Mouse (Mus musculus): Measurements from ENCODE around the gene Gm13287. TPM values are rescaled to one million over a fixed set of nuclear protein-coding genes. Genes with fewer than 3 reads are reported as not detected.
"Not testable (repeated sequence)": the region's sequence is repeated elsewhere in the genome, so short reads cannot be mapped to it uniquely, and the experiment has no call there.

The Gm13287 gene
- polyA plus RNA-seq, 1 experiment from 2014 or later = not detected

GRCm38 (mm10) chr4:88815928-88816327 lies 12.9 kb downstream of the Gm13287 start, which contains the start of gene Ifna7:
Gene Ifna7 (plus strand): TSS chr4:88816228.
- WGBS = 64% methylated on average over 3 of the region's 3 CpGs
- H3K4me2 ChIP-seq = no peak within 1 kb of the TSS
- ATAC-seq (ENCODE audit: low FRiP score) = no peak

DNA sequence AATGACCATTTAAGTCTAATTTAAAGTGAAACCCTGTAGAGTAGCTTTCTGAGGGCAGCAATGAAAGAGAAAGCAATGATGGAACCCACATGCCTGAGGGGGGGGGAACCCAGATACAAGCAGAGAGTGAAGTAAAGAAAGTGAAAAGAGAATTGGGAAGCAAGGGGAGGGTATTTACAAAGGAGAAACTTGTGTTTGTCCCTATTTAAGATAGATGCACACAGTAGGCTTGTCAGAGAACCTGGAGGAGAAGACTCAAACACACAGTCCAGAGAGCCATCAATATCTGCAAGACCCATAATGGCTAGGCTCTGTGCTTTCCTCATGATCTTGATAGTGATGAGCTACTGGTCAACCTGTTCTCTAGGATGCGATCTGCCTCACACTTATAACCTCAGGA lies 16.6 kb downstream of the Gm13287 start, which contains the start of gene Ifna11:
Ifna11 (plus strand) TSS at position 301 of the 400 bp plus-strand sequence.
- H3K4me1 ChIP-seq = no peaks in the 10 kb centered on the region
- ATAC-seq (ENCODE audit: low FRiP score) = no peak
- no peak within 1 kb of the TSS for H3K9ac ChIP-seq
- H3K4me3 ChIP-seq (replicated peaks) = no peak within 1 kb of the TSS
- no peaks in the 10 kb centered on the region for H3K9me3 ChIP-seq
- H3K4me2 ChIP-seq = no peak within 1 kb of the TSS
- H3K27me3 ChIP-seq = 0 out of 2 replicates have a peak, but pooled peaks cover 2% of the 10 kb centered on the region
- H3K27ac ChIP-seq = no peak within 1 kb of the TSS
- H3K36me3 ChIP-seq (replicated peaks) = no peaks in the 10 kb centered on the region
- WGBS = 88% methylated on average over 1 of the region's 1 CpGs

More at GRCm38 (mm10) chr4:88815928-88816327, 12.9 kb downstream of the Gm13287 start, which contains the start of gene Ifna7:
- H3K36me3 ChIP-seq (replicated peaks) = no peaks in the 10 kb centered on the region
- no peaks in the 10 kb centered on the region for H3K4me1 ChIP-seq
- no peak within 1 kb of the TSS for H3K27ac ChIP-seq
- H3K27me3 ChIP-seq = 0 out of 2 replicates have a peak, but pooled peaks cover 4% of the 10 kb centered on the region
- no peak within 1 kb of the TSS for H3K4me3 ChIP-seq (replicated peaks)
- no peak within 1 kb of the TSS for H3K9ac ChIP-seq
- no peaks in the 10 kb centered on the region for H3K9me3 ChIP-seq

GRCm38 (mm10) chr4:88822995-88823394 lies 19.9 kb downstream of the Gm13287 start:
- H3K27ac ChIP-seq = no peak overlapping the region
- ATAC-seq (ENCODE audit: low FRiP score) = no peak
- H3K4me1 ChIP-seq = no peaks in the 10 kb centered on the region
- H3K27me3 ChIP-seq = no peaks in the 10 kb centered on the region
- H3K4me3 ChIP-seq (replicated peaks) = no peak overlapping the region
- WGBS = 28% methylated on average over 4 of the region's 4 CpGs
- no peaks in the 10 kb centered on the region for H3K9me3 ChIP-seq
- no peaks in the 10 kb centered on the region for H3K36me3 ChIP-seq (replicated peaks)
- no peak overlapping the region for H3K9ac ChIP-seq
- no peak overlapping the region for H3K4me2 ChIP-seq

- ATAC-seq (ENCODE audit: low FRiP score); H3K9me3 ChIP-seq; H3K4me3 ChIP-seq (replicated peaks); H3K4me1 ChIP-seq; H3K27ac ChIP-seq; H3K4me2 ChIP-seq; H3K36me3 ChIP-seq (replicated peaks); H3K9ac ChIP-seq; H3K27me3 ChIP-seq: not testable (repeated sequence)
Observed at GRCm38 (mm10) chr4:88827116-88827515, 24.1 kb downstream of the Gm13287 start, which contains the start of gene Ifna6. Gene Ifna6 (plus strand): TSS chr4:88827416.

DNA sequence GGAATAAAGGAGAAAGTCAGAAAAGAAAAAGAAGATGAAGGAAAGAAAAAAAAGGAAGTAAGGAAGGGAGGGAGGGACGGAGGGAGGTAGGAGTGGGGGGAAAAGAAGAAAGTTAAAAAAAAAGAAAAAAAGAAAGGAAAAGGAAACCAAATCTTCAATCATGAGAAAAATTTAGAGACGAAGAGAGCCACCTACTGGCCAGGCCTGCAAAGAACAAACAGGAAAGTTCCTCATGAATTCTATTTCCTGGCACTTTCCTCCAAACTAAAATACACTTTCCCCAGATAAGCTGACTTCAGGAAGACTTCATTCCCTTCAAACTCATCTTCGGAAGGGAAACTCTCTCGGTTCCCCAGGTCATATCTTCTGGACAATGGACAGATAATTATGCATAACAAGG lies 27.5 kb downstream of the Gm13287 start:
- no peak for ATAC-seq (ENCODE audit: low FRiP score)
- WGBS = 29% methylated on average over 4 of the region's 4 CpGs
- Histone ChIP-seq H3K4me2 (no peak overlapping the region), H3K4me1 (no peaks in the 10 kb centered on the region), H3K9me3 (no peaks in the 10 kb centered on the region), H3K4me3 (replicated peaks) (no peak overlapping the region), H3K36me3 (replicated peaks) (no peaks in the 10 kb centered on the region), H3K27me3 (no peaks in the 10 kb centered on the region), H3K9ac (no peak overlapping the region), H3K27ac (no peak overlapping the region)

GRCm38 (mm10) chr4:88835225-88835624 lies 32.2 kb downstream of the Gm13287 start, which contains the start of gene Ifna5:
Gene Ifna5 (plus strand): TSS chr4:88835525.
- WGBS = 92% methylated on average over 1 of the region's 1 CpGs
- not testable (repeated sequence) for H3K36me3 ChIP-seq (replicated peaks); H3K4me3 ChIP-seq (replicated peaks); H3K9me3 ChIP-seq; ATAC-seq (ENCODE audit: low FRiP score); H3K27me3 ChIP-seq; H3K27ac ChIP-seq; H3K9ac ChIP-seq; H3K4me1 ChIP-seq; H3K4me2 ChIP-seq

DNA sequence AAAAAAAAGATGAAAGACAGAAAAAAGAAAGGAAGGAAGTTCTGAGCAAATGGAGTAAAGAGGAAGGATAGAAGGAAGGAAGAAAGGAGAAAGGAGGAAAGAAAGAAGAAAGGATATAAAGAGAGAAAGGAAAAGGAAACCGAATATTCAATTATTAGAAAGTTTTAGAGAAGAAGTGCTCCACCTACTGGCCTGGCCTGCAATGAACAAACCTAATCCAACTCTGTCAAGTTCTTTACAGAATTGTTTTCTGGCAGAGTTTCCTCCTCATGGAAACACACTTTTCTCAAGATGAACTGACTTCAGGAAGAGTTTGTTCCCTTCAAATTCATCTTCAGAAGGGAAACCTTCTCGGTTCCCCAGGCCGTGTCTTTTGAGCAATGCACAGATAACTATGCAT lies 35.8 kb downstream of the Gm13287 start:
- H3K4me3 ChIP-seq (replicated peaks) = no peak overlapping the region
- H3K4me1 ChIP-seq = no peaks in the 10 kb centered on the region
- no peak overlapping the region for H3K4me2 ChIP-seq
- no peak for ATAC-seq (ENCODE audit: low FRiP score)
- 52% methylated on average over 3 of the region's 3 CpGs for WGBS
- no peaks in the 10 kb centered on the region for H3K9me3 ChIP-seq
- no peaks in the 10 kb centered on the region for H3K36me3 ChIP-seq (replicated peaks)
- no peak overlapping the region for H3K27ac ChIP-seq
- no peak overlapping the region for H3K9ac ChIP-seq
- no peaks in the 10 kb centered on the region for H3K27me3 ChIP-seq

DNA sequence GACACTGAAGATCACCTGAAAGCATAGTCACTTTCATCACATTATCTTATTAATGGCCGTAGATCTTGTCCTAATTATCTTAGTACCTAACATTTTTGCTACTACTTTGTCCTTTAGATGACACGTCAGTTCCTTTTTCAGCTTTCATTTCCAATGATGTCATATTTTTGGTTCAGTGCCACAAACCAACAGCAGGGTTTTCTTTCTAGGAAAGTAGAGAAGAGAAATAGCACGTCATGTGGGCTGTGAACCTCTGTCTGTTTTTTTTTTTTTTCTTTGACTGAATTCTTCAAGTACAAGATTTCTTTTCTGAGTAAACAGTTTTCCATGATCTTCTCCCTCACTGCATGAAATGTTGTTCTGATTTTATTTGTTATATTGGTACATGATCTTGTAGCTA lies 37.0 kb downstream of the Gm13287 start:
- Histone ChIP-seq H3K9ac (no peak overlapping the region), H3K4me1 (no peaks in the 10 kb centered on the region), H3K27ac (no peak overlapping the region), H3K36me3 (replicated peaks) (no peaks in the 10 kb centered on the region), H3K4me3 (replicated peaks) (no peak overlapping the region), H3K27me3 (no peaks in the 10 kb centered on the region), H3K9me3 (no peaks in the 10 kb centered on the region), H3K4me2 (no peak overlapping the region)
- WGBS = 76% methylated on average over 3 of the region's 3 CpGs
- ATAC-seq (ENCODE audit: low FRiP score) = no peak

DNA sequence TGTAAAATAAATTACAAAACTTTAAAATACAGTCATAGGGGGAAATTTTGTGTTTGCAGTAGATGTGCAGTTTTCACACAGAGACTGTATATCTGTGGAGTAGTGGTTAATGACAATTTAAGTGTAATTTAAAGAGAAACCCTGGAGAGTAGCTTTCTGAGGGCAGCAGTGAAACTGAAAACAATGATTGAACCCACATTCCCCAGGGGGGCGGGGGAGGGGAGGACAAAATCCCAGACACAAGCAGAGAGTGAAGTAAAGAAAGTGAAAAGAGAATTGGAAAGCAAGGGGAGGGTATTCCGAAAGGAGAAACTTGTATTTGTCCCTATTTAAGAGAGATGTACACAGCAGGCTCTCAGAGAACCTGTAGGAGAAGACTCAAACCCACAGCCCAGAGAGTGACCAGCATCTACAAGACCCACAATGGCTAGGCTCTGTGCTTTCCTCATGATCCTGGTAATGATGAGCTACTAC lies 38.4 kb downstream of the Gm13287 start, which contains the start of gene Ifna4:
Ifna4 (plus strand) TSS at position 424 of the 474 bp plus-strand sequence.
- H3K4me1 ChIP-seq = no peaks in the 10 kb centered on the region
- no peak for ATAC-seq (ENCODE audit: low FRiP score)
- WGBS = 34% methylated on average over 2 of the region's 2 CpGs
- H3K27me3 ChIP-seq = no peaks in the 10 kb centered on the region
- no peak within 1 kb of the TSS for H3K4me3 ChIP-seq (replicated peaks)
- H3K27ac ChIP-seq = no peak within 1 kb of the TSS
- H3K4me2 ChIP-seq = no peak within 1 kb of the TSS
- no peaks in the 10 kb centered on the region for H3K9me3 ChIP-seq
- H3K36me3 ChIP-seq (replicated peaks) = no peaks in the 10 kb centered on the region
- H3K9ac ChIP-seq = no peak within 1 kb of the TSS

DNA sequence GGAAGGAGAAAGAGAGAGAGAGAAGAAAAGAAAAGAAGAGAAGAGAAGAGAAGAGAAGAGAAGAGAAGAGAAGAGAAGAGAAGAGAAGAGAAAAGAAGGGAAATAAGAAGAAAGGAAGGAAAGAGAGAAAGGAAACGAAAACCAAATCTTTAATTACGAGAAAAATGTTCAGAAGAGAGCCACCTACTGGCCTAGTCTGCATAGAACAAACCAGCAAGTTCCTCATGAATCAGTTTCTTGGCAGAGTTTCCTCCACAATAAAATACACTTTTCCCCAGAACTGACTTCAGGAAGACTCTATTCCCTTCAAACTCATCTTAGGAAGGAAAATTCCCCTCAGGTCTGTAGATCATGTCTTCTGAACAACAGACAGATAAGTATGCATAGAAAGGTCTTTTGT lies 42.3 kb downstream of the Gm13287 start:
- Histone ChIP-seq H3K4me2 (no peak overlapping the region), H3K4me3 (replicated peaks) (no peak overlapping the region), H3K36me3 (replicated peaks) (no peaks in the 10 kb centered on the region), H3K9me3 (no peaks in the 10 kb centered on the region), H3K27me3 (no peaks in the 10 kb centered on the region), H3K4me1 (no peaks in the 10 kb centered on the region), H3K27ac (no peak overlapping the region), H3K9ac (no peak overlapping the region)
- 47% methylated on average over 2 of the region's 2 CpGs for WGBS
- ATAC-seq (ENCODE audit: low FRiP score) = no peak

- no peaks in the 10 kb centered on the region for H3K27me3 ChIP-seq
- H3K9me3 ChIP-seq = no peaks in the 10 kb centered on the region
- no peak within 1 kb of the TSS for H3K4me2 ChIP-seq
- no peak within 1 kb of the TSS for H3K4me3 ChIP-seq (replicated peaks)
- H3K9ac ChIP-seq = no peak within 1 kb of the TSS
- no peak for ATAC-seq (ENCODE audit: low FRiP score)
- no peaks in the 10 kb centered on the region for H3K36me3 ChIP-seq (replicated peaks)
- H3K4me1 ChIP-seq = peaks cover 8% of the 10 kb centered on the region
- WGBS = 68% methylated on average over 1 of the region's 1 CpGs
- no peak within 1 kb of the TSS for H3K27ac ChIP-seq
Observed at GRCm38 (mm10) chr4:88849698-88850097, 46.6 kb downstream of the Gm13287 start, which contains the start of gene Ifna1. Gene Ifna1 (plus strand): TSS chr4:88850087.

DNA sequence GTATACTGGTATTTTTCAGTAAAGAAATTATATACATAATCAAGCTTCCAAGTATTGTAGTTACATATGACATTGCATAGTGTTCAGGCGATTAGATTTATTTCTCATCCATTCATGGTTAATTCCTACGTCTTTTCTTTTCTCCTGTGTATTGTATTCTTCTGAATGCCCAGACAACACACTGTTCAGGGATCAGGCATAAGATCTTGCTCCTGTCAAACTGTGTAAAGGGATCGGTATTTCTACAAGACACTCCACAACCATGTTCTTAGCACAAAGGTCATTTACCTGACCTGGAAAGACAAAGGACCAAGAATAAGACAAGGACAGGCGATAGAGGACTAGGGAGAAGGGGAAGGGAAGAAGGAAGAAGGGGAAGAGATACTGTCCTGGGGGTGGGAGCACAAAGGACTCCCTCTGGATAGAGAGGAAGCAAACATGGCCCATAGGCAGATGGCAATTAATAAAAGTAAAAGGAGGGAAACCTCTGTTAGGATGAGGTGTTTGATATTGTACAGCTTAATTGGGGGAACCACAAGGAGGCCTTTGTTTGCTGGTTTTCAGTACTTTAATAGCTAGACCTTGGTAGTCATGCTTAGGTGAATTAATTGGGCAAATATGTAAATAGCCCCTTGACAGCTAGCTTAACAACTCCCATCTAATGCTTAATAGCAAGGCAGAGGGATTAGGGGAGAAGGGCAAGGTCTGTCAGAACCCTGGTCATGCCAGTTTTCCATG lies 48.1 kb downstream of the Gm13287 start:
- Histone ChIP-seq H3K9me3 (no peaks in the 10 kb centered on the region), H3K27ac (peak overlapping the region; percentile 61; the same call in 1 of the 2 replicates), H3K9ac (no peak overlapping the region), H3K27me3 (no peaks in the 10 kb centered on the region), H3K4me1 (peaks cover 8% of the 10 kb centered on the region), H3K36me3 (replicated peaks) (no peaks in the 10 kb centered on the region), H3K4me3 (replicated peaks) (no peak overlapping the region), H3K4me2 (no peak overlapping the region)
- 14% methylated on average over 4 of the region's 4 CpGs for WGBS
- peak; percentile 89; the same call in 1 of the 2 replicates for ATAC-seq (ENCODE audit: low FRiP score)
